Mouse (Mus musculus) left cerebral cortex, postnatal 10 days (tissue): Measurements from ENCODE around the gene Cgref1. TPM values are rescaled to one million over a fixed set of nuclear protein-coding genes. Genes with fewer than 3 reads are reported as not detected.

Experiments used
- DNase-seq, 2 experiments: peaks; one replicate each; pipeline ENCODE4 v3.0.0; 2021 to 2022; ENCODE audit warnings: low spot score in 2 of 2, mixed read lengths in 1 of 2; ENCODE audit errors: extremely low spot score in 1 of 2
- intact Hi-C: fragments of 180-260 bp; cut with DNase I; formaldehyde crosslinking; loops from one replicate; pipeline ENCODE4 v1.15.1; 2025
- total RNA-seq, 2 experiments: library from RNA; stranded (reverse); gene quantifications; 2 replicates each; pipeline ENCODE4 v1.2.3; 2021

Cgref1 gene
- 10 to 100 TPM; 61.1 to 62.5 TPM for total RNA-seq

DNA sequence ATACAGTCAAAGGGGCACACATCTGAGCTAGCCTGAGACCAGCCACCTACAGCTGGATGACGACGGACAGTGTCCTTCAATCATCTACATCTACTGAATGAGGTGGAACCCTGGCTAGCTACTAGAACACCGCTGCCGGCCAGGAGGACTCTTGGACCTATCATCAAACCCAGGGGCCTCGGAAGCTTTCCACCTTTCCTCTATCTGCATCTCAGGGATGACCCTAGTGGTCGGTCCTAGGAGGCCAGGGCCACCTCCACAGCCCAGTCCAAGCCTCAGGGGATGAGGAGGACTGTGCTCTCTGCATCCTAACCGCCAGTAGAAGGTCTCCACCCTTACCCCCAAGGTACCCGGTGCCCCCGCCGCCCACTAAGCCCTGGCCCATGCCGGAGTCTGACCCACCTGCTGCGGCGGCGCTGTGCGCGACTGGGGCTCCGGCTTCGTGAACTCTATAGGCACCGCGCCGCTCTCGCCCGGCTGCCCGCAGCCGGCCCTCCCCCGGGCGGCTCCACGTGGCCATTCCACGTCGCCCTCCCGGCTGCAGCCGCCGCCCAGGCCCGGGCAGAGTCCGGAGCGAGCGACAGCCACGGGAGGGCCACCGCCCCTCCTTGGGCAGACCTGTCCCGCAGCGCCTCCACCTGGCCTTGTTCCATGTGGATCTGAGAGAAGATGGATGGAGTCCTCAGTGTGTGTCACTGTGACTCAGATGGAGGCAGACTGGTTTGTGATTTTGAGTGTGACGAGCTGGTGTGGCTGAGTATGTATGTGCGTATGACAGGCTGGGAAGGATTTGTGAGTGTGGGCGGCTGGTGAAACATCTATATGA is at the start of gene Cgref1:
Cgref1 (minus strand) TSS at position 636 of the 826 bp plus-strand sequence.
- DNase-seq, result peak; percentile 76 to 82
- intact Hi-C loops, result loop anchor here (5.0 kb wide), 1 partner anchor 107 kb away; the partner anchor contains the start of gene Cad

DNA sequence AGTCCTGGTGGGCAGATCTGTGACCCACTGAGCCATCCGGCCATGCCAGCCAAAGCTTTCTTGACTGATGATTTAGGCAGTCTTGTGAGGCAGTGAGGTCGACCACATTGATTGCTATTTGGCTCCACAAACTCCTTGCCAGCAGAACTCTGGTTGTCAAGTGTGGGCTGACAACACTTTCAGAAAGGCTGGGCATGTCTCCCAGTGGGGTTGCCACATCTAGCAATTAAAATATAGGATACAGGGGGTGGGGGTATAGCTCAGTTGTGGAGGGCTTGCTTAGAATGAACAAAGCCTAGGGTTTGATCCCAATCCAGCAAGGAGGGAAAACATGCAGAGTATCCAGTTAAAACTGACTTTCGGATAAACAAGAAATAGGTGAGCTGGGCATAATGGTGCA is 48.7 kb upstream of the Cgref1 start:
- peak in 1 of 2 experiments; percentile 34 for DNase-seq
- intact Hi-C loops, result no loop called here

GRCm38 (mm10) chr5:30992980-30993676 is 47.7 kb upstream of the Cgref1 start:
- DNase-seq, result peak in 1 of 2 experiments; percentile 48
- intact Hi-C loops, result no loop called here

DNA sequence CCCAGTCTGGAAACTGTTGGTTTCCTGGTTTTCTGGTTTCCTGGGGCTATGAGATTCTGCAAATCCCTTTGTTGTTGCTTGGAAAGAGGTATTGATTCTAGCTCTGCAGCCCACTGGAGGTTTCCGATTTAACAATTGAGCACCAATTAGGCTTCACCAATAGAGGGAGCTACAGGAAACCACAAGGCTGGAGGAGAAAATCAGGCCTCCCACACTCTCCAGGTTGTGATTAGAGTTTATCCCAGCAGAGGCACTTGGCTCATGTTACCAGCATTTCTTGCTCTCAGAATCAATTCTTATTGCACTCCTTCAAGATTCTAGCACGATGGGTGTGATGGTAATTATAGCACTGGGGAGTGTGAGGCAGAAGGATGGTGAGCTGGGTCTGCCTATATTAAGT is 37.0 kb upstream of the Cgref1 start:
- intact Hi-C loops, result no loop called here
- peak in 1 of 2 experiments; percentile 46 for DNase-seq

GRCm38 (mm10) chr5:30974870-30975656 is 29.7 kb upstream of the Cgref1 start:
- intact Hi-C loops, result no loop called here

GRCm38 (mm10) chr5:30969440-30969839 is 24.0 kb upstream of the Cgref1 start:
- intact Hi-C loops, result no loop called here
- no peak for DNase-seq

More at GRCm38 (mm10) chr5:30974870-30975656, 29.7 kb upstream of the Cgref1 start:
- DNase-seq, result no peak

DNA sequence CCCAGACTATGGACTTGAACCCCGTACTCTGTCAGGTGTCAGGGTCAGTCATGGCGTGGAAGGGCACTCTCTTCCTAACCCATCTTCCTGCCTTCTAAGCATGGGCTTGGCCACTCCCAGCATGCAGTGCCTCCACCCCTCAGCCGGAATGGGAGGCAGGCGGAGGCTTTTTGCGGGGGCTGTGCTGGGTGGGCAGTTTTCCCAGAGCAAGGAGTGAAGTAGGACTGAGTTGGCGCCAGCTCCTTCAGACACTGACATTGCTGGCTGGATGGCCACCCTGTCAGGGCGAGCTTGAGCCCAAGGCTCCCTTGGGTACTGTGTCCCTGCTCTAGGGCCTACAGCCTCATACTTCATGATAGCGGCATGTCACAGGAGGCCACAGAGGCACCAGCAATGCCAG is 23.0 kb upstream of the Cgref1 start, which contains the start of gene Tcf23:
Tcf23 (plus strand) TSS at position 247 of the 400 bp plus-strand sequence.
- DNase-seq, result peak in 1 of 2 experiments; percentile 56
- intact Hi-C loops, result no loop called here

GRCm38 (mm10) chr5:30966189-30966588 is 20.8 kb upstream of the Cgref1 start:
- no peak for DNase-seq
- intact Hi-C loops, result no loop called here

DNA sequence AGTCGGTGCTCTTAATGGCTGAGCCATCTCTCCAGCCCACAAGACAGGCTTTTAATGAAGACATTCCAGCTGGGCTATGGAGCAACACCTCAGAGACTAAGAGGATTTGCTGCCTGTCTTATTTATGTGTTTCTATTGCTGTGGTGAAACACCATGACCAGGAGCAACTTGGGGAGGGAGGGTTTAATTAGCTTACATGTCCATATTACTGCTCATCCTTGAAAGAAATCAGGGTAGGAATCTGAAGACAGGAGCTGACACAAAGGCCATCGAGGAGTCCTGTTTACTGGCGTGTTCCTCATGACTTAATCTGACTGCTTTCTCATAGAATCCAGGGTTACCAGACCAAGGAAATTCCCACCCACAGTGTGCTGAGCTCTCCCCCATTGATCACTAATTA is 18.5 kb upstream of the Cgref1 start:
- intact Hi-C loops, result no loop called here

GRCm38 (mm10) chr5:30961545-30962505 is 16.4 kb upstream of the Cgref1 start:
- intact Hi-C loops, result no loop called here
- DNase-seq, result no peak

More for the DNA sequence above, 18.5 kb upstream of the Cgref1 start:
- no peak for DNase-seq

- intact Hi-C loops, result no loop called here
- no peak for DNase-seq
Observed at GRCm38 (mm10) chr5:30960814-30961213, 15.4 kb upstream of the Cgref1 start.

GRCm38 (mm10) chr5:30959966-30960501 is 14.6 kb upstream of the Cgref1 start, which contains the start of gene Preb:
TSS of gene Preb (minus strand) at chr5:30960361.
- intact Hi-C loops, result no loop called here
- DNase-seq, result peak; percentile 98 to 99

- intact Hi-C loops, result no loop called here
Observed at GRCm38 (mm10) chr5:30959198-30959854, 13.9 kb upstream of the Cgref1 start.

GRCm38 (mm10) chr5:30957891-30958290 is 12.5 kb upstream of the Cgref1 start:
- DNase-seq, result no peak
- intact Hi-C loops, result no loop called here

More at GRCm38 (mm10) chr5:30959198-30959854, 13.9 kb upstream of the Cgref1 start:
- no peak for DNase-seq

DNA sequence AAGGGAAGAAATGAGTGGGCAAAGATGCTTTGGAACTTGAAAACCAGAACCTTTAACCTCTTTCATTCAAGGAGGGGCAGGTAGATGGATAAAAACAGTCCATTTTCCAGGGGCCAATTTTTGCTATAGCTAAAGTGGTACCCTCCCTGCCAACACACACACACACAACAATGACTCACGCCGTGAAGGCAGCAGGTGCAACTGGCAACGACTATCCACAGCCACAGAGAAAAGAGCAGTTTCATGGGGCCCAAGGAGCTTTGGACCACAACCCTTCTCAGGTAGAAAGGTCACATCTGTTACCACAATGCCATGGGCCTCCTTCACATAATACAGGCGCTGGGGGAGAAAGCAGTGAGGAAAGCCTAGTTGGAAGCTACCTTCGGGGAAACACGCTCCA is 10.4 kb upstream of the Cgref1 start:
- intact Hi-C loops, result no loop called here

DNA sequence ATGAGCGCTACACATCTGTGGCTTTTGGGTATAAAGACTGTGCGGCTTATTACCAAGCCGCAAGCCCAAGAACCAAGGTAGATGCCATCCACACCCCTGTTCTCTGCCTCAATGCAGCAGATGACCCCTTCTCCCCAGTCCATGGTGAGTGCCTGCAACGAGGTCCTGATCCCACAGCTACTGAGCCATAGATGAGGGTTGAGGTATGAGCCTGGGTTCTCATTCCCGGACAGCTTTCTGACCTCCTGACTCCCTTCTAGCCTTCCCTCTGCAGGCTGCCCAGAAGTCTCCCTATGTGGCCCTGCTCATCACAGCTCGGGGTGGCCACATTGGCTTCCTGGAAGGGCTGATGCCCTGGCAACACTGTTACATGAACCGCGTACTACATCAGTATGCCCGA is 9.2 kb upstream of the Cgref1 start:
- intact Hi-C loops, result no loop called here
- no peak for DNase-seq

More for the DNA sequence above, 10.4 kb upstream of the Cgref1 start:
- DNase-seq, result no peak

GRCm38 (mm10) chr5:30954065-30954464 is 8.7 kb upstream of the Cgref1 start:
- intact Hi-C loops, result no loop called here
- no peak for DNase-seq
